Mouse (Mus musculus): ENCODE data around the gene Cald1. TPM values are rescaled to one million over a fixed set of nuclear protein-coding genes. Genes with fewer than 3 reads are reported as not detected.

Cald1 gene
- polyA plus RNA-seq, 1 experiment, result 0.63 TPM

GRCm38 (mm10) chr6:34810651-34811050, 212.4 kb downstream of the Cald1 start:
- no peak for TF ChIP-seq GATA1 (IDR thresholded peaks at IDR 0.05; ENCODE audit: low read length)
- TF ChIP-seq TAL1 (IDR thresholded peaks at IDR 0.05; ENCODE audit: low read length), result no peak
- peaks cover 17% of the 10 kb centered on the region for H3K4me1 ChIP-seq (ENCODE audit: control insufficient read depth)

GRCm38 (mm10) chr6:34824406-34824805, 226.1 kb downstream of the Cald1 start:
- Histone ChIP-seq H3K4me3 (replicated peaks) (no peak overlapping the region), H3K27me3 (ENCODE audit: control insufficient read depth) (no peaks in the 10 kb centered on the region), H3K4me1 (ENCODE audit: control insufficient read depth) (no peaks in the 10 kb centered on the region), H3K9me3 (ENCODE audit: control insufficient read depth, low read length) (no peaks in the 10 kb centered on the region), H3K36me3 (ENCODE audit: control insufficient read depth) (no peaks in the 10 kb centered on the region)
- TF ChIP-seq GATA1 (IDR thresholded peaks at IDR 0.05; ENCODE audit: low read length) (no peak), TAL1 (IDR thresholded peaks at IDR 0.05; ENCODE audit: low read length) (no peak)

More at GRCm38 (mm10) chr6:34810651-34811050, 212.4 kb downstream of the Cald1 start:
- H3K27me3 ChIP-seq (ENCODE audit: control insufficient read depth), result no peaks in the 10 kb centered on the region
- H3K36me3 ChIP-seq (ENCODE audit: control insufficient read depth), result no peaks in the 10 kb centered on the region
- no peak overlapping the region for H3K4me3 ChIP-seq (replicated peaks)
- no peaks in the 10 kb centered on the region for H3K9me3 ChIP-seq (ENCODE audit: control insufficient read depth, low read length)

Other genes with a start within 250 kb of the Cald1 start
- gene Akr1b8, start 244.4 kb upstream of the Cald1 start, polyA plus RNA-seq (2012), result not detected in 2 replicates
- not detected in 2 replicates for gene Akr1b10, start 214.3 kb upstream of the Cald1 start, polyA plus RNA-seq (2012)
- not detected in 2 replicates for gene Akr1b7, start 186.2 kb upstream of the Cald1 start, polyA plus RNA-seq (2012)
- 17.4 and 34.1 TPM in 2 replicates for gene Bpgm, start 122.3 kb upstream of the Cald1 start, polyA plus RNA-seq (2012)
- gene Agbl3, start 181.9 kb downstream of the Cald1 start, polyA plus RNA-seq (2012), result 0.25 and 0.29 TPM in 2 replicates

All from erythroblast, embryonic 14.5 days (primary cell).